In the genomic region with DNA sequence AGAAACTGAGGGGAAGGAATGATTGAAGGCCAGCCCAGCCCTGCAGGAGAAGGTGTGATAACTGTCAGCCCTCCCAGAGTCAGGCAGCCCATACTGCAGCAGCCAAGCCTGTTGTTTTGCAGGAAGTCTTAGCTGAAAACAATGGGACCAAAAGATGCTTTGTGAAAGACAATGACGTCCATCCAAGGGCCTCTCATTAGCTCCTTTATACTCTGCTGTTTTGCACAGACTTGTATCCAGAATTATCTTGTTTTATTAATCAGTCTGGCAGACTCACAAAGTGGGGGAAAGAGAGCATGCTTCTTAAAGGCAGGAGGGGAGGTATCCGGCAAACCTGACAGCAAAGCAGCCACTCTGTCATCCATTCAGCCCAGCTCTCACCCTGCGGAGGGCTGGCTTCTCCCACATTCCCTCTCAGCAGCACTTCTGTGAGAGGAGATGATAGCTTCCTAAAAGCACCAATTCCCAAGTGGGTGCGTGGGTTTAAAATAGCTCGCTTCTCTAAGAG, we compare ENCODE assay signal across 10 mouse cellular contexts.
DNase-seq lines count a peak whose midpoint lies in the region; ATAC-seq and TF ChIP-seq lines count a peak whose summit lies in the region.
"Had no signal": no experiment of that assay in that cellular context is flagged by ENCODE, and none has a peak within 500 bp of the region (broad histone marks: within the 10 kb centered on the region; RNA-seq: fewer than 3 reads in every experiment).

No protein-coding gene starts in this region.

- no peaks in the 10 kb centered on the region for H3K27me3 ChIP-seq in hindbrain, embryonic 13.5 days
- H3K27me3 ChIP-seq in midbrain, postnatal 0 days (ENCODE audit: insufficient read depth, low read length): no peaks in the 10 kb centered on the region
- H3K27me3 ChIP-seq: intestine, embryonic 15.5 days had no signal

- H3K9me3 ChIP-seq in hindbrain, embryonic 13.5 days: no peaks in the 10 kb centered on the region
- no peaks in the 10 kb centered on the region for H3K9me3 ChIP-seq in midbrain, postnatal 0 days (ENCODE audit: low read length)
- H3K9me3 ChIP-seq: intestine, embryonic 15.5 days had no signal

- 0 out of 2 replicates have a peak overlapping the region, but pooled peaks have one; percentile 26 for H3K9ac ChIP-seq in hindbrain, embryonic 13.5 days
- no peak overlapping the region for H3K9ac ChIP-seq in midbrain, postnatal 0 days (replicated peaks; ENCODE audit: low read length, poor library complexity, severe bottlenecking)
- H3K9ac ChIP-seq: intestine, embryonic 15.5 days had no signal

- peak; percentile 57 for ATAC-seq in hindbrain, embryonic 13.5 days (ENCODE audit: low FRiP score)
- ATAC-seq in midbrain, postnatal 0 days (ENCODE audit: low FRiP score): no peak
- no peak for ATAC-seq in inflammation-experienced regulatory T-cells, adult 6 months
- ATAC-seq: intestine, embryonic 15.5 days had no signal

- 4% methylated on average over 5 of the region's 5 CpGs for WGBS in hindbrain, embryonic 13.5 days
- 18% methylated on average over 5 of the region's 5 CpGs for WGBS in midbrain, postnatal 0 days

- no peak for TF ChIP-seq CTCF in midbrain, postnatal 0 days (IDR thresholded peaks at IDR 0.05)

- peaks cover 9% of the 10 kb centered on the region for H3K4me1 ChIP-seq in hindbrain, embryonic 13.5 days (replicated peaks)
- H3K4me1 ChIP-seq in midbrain, postnatal 0 days (ENCODE audit: insufficient read depth, low read length): peaks cover 4% of the 10 kb centered on the region; the same call in 1 of the 2 replicates
- H3K4me1 ChIP-seq: intestine, embryonic 15.5 days had no signal

- H3K4me3 ChIP-seq in hindbrain, embryonic 13.5 days: no peak overlapping the region
- H3K4me3 ChIP-seq in midbrain, postnatal 0 days (ENCODE audit: low read depth, low read length): no peak overlapping the region
- H3K4me3 ChIP-seq: intestine, embryonic 15.5 days had no signal

- H3K27ac ChIP-seq in hindbrain, embryonic 13.5 days: peak overlapping the region; percentile 69
- 0 out of 2 replicates have a peak overlapping the region, but pooled peaks have one; percentile 26 for H3K27ac ChIP-seq in midbrain, postnatal 0 days (ENCODE audit: low read depth, low read length)
- H3K27ac ChIP-seq: intestine, embryonic 15.5 days had no signal

- no peak overlapping the region for H3K4me2 ChIP-seq in hindbrain, embryonic 13.5 days
- H3K4me2 ChIP-seq in midbrain, postnatal 0 days (ENCODE audit: low read depth, low read length, poor library complexity, severe bottlenecking): no peak overlapping the region
- H3K4me2 ChIP-seq: intestine, embryonic 15.5 days had no signal

- peak; percentile 49 for DNase-seq in ZHBTc4 (ENCODE audit: low read depth, low spot score)
- peak; percentile 29 for DNase-seq in embryo, embryonic 11 days
- peak; percentile 48 for DNase-seq in midbrain, postnatal 0 days (ENCODE audit: low spot score)
- no peak for DNase-seq in cerebellum, adult 11-12 months
- DNase-seq in kidney, postnatal 25 days: no peak
- DNase-seq: lung, postnatal 14 days; thymus, adult 2 months had no signal

- H3K36me3 ChIP-seq in hindbrain, embryonic 13.5 days: no peaks in the 10 kb centered on the region
- no peaks in the 10 kb centered on the region for H3K36me3 ChIP-seq in midbrain, postnatal 0 days (ENCODE audit: insufficient read depth, low read length)
- H3K36me3 ChIP-seq: intestine, embryonic 15.5 days had no signal

Comparison
In these comparisons a context has a peak if more than half of its experiments do, and no peak if none do; other contexts are left out.
1. DNase-seq: peak in ZHBTc4 (single experiment), embryo, embryonic 11 days (single experiment) and midbrain, postnatal 0 days (single experiment); none in cerebellum, adult 11-12 months (single experiment) and kidney, postnatal 25 days (0 of 2).